Mouse (Mus musculus) cerebellum, adult (tissue): ENCODE measurements at regions not wholly inside any gene's neighbourhood (a gene's known extent, or its start where the extent isn't known, plus 50 kb on each side); places are given as distances from the start of the nearest gene placed in this dataset.

ENCODE experiments used
- ATAC-seq: cut with Nextera tagmentation; 2 replicates; pipeline ENCODE4 v1.9.2; 2017; ENCODE audit warnings: mild to moderate bottlenecking, moderate library complexity, mixed read lengths; ENCODE audit not compliant: insufficient number of reproducible peaks, low FRiP score, low TSS enrichment

GRCm38 (mm10) chr6:94413987-94414360 lies 86.2 kb upstream of the Slc25a26 start:
- peak; percentile 84 for ATAC-seq

DNA sequence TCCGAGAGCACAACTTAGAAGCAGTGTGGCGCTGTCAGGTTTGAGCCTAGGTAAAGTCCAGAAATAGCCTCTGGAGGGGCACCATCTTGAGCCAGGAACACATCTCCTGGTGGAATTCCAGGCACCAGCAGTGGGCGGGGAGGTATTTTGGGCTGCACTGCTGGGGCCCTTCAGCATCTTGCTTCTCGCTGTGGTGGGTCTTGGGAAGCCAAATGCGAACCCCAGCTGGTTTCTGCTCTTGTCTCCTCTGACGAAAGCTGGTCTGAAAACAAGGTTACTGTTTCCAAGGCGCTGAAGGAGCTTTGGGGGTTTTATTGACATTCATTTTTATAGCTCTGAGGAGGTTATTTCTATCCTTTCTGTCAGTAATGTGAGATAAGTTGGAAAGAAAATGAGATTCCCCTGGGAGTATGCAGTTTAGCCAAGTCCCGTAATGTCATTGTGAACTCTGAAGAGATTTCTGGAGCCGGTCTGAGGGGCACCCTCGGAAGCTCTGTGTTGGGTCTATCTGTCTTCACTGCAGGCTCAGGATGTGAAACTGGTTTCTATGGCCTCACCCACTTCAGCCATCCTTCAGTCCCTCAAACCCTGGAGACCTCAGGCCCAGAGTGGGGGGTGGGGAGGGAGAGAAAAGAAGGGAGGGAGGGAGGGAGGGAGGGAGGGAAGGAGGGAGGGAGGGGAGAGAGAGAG lies 86.7 kb upstream of the Slc25a26 start:
- ATAC-seq, result peak; percentile 49

DNA sequence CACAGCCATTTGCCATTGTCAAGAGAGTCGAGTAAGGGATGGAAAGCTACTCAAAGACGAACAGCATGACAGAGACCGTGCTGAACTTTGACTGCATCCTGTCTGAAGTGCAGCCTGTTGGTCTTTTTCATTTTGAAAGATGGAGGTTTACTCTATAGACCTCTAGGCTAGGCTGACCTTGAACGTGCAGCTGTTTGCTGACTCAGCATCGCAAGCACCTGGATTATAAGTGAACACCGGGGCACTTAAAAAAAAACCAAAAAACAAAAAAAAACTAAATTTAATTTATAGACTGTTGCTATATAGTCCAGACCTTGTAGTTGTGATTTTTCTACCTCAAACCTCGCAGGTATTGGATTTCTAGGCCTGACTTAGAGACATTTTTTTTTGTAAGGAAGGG lies 87.8 kb upstream of the Slc25a26 start:
- no peak for ATAC-seq

DNA sequence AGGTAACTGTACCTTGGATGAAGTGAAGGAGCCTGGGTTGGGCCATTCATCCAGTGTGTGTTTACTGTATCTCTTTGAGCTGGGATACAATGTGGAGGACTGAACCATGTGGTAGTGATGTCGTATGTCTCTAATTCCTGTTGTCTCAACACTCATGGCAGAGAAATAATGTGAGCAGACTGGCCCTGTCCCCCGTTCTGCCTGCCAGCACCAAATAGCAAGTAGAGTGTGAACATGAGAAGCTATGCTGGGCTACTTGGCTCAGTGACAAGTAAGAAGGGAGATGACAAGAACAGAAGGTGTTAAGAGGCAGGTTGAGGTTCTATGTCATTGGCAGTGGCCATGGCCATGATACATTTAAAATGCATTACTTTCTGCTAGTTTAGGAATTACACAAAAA lies 89.7 kb upstream of the Slc25a26 start:
- no peak for ATAC-seq

- peak; percentile 41; the same call in 1 of the 2 replicates for ATAC-seq
These were observed 91.1 kb upstream of the Slc25a26 start for GRCm38 (mm10) chr6:94408996-94409395.

- no peak for ATAC-seq
These were observed 92.4 kb upstream of the Slc25a26 start for GRCm38 (mm10) chr6:94407751-94408150.

GRCm38 (mm10) chr6:94405371-94406076 lies 94.6 kb upstream of the Slc25a26 start:
- ATAC-seq, result no peak

DNA sequence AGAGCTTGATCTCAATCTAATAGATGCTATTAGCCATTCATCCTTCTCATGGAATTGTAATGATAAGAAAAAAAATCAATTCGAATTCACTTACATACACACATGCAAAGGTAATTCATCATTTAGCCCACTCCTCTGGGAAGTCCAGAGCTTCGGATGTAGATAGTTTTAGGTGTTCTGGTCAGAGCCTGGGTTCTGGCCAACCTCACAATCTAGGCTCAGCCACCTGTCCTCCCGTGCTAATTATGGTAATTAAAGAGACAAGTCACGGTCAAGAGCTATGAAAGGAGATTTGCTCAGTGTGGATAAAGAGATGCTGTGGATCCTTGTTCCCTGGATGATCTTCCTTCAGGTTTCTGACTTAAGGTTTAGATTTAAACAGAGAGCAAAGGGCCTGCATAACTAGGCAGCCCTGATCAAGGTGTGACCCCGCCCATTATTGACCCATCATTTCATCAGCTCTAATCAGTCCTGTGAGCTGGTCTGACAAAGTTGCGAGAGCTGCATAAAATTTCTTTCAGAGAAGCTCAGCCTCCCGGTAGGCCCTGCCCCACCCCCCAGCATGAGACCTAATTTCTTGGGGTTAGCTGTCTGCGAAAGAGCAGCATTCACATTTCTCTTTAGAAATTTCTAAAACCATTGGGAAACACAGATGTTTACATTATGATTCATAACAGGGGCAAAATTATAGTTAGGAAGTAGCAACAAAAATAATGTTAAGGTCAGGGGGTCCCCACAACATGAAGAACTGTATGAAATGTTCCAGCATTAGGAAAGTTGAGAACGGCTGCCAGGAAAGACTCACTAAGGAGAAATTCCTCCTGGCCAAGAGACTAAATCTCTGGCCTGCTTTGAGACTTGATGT lies 98.3 kb upstream of the Slc25a26 start:
- ATAC-seq, result peak; percentile 43; the same call in 1 of the 2 replicates

GRCm38 (mm10) chr6:94401061-94401591 lies 99.0 kb upstream of the Slc25a26 start:
- ATAC-seq, result peak; percentile 43

- peak; percentile 67 for ATAC-seq
These were observed 99.6 kb upstream of the Slc25a26 start for GRCm38 (mm10) chr6:94400471-94401051.

- ATAC-seq, result no peak
These were observed 107.4 kb upstream of the Magi1 start for GRCm38 (mm10) chr6:94391134-94391533.

DNA sequence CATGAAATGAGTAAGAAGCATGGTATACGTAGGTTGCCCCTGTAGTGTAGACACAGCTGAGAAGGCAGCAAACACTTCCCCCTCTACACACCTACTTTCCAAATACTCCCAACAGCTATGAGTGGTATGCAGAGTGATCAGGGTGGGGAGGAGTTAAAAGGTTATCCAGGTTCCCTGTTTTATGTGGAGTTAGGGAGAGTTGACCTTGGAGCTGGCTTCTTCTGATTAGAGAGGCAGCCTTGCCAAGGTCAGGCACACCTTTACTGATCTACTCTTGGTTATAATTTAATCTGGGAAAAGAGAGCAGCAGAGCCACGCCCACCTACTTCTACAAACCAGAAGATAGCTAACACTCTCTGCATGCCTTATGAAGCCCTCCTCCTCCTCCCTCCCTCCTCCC lies 106.7 kb upstream of the Magi1 start:
- ATAC-seq, result no peak

DNA sequence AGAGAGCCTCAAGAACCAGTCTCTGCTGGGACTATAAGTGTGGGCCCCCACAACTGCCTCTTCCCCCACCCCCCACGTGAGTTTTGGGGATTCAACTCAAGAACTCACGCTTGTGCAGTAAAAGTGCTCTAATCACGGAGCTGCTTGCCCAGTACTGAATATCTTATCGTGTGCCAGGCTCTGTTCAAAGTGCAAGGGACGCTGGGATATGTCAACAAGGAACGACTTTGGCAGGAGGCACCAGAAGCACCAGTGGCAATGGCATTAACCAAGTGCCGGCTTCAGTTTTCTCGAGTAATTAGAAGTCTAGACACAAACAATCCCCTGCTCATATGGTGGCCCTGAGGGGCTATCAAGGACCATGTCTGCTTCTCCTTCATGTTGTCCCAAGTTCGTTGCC lies 106.0 kb upstream of the Magi1 start:
- no peak for ATAC-seq

DNA sequence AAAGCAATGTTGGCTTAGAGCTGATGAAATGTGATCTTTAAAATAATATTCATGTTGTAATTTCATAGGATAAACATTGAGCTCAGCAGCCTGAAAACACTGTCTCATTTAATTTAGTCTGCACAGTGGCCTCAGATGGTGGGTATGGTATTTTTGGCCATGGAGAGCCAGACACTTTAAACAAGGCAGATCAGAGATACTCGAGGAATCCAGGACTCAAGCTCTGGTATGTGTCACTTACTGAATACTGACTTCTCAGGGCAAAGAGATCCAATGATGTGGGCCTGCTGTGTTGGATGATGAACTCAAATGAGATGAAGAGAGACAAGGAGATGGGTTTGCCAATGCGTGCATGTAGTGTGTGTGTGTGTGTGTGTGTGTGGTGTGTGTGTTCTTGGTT lies 103.9 kb upstream of the Magi1 start:
- ATAC-seq, result no peak

DNA sequence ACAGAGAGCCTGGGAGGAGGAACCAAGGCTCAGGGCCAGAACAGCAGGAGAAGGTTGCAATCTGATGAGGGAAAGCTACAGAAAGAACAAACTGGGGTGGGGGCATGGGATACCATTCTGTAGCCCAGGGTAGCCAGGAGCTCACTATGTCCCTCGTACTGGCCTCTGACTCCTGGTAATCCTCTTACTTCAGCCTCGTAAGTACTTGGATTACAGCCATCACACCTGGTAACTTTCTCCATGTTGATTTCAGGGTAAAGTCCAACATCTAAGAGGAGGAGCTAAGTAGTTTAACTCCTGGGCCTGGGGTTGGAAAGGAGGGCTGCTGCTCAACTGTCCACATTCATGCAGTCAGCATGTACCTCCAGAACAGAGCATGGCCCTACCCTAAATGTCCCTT lies 101.8 kb upstream of the Magi1 start:
- no peak for ATAC-seq

GRCm38 (mm10) chr6:94369991-94370390 lies 86.3 kb upstream of the Magi1 start:
- no peak for ATAC-seq

DNA sequence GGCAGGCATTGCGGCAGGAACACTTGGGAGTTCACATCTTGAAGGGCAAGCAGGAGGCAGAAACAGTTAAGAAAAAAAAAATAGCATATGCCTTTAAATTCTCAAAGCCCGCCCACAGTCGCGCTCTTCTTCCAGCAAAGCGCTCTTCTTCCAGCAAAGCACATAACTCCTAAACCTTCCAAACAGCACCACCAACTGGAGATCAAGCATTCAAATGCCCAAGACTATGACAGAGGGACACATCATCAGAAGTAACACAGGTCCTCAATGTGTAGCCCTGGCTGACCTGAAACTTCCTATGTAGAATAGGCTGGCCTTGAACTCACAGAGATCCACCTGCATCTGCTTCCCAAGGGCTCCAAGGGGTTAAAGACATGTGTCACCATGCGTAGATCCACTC lies 80.2 kb upstream of the Magi1 start:
- no peak for ATAC-seq

- ATAC-seq, result no peak
These were observed 78.9 kb upstream of the Magi1 start for GRCm38 (mm10) chr6:94362626-94363025.

DNA sequence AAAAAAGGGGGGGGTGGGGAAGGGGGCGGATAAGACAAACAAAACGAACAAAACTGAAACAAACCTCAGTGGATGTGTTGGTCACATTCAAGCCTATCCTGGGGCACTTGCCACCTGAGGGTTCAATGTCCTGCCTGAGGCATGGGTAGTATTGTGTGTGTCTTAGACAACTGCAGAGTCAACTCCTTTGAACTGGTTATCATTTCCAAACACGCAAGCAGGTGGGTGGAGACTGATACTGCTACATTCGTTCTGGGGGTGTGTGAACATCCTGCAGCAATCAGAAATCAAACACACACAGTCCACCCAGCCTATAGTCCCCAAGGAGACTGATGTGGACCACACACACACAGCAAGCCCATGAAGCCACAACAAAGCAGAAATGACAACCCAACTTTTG lies 73.9 kb upstream of the Magi1 start:
- no peak for ATAC-seq

DNA sequence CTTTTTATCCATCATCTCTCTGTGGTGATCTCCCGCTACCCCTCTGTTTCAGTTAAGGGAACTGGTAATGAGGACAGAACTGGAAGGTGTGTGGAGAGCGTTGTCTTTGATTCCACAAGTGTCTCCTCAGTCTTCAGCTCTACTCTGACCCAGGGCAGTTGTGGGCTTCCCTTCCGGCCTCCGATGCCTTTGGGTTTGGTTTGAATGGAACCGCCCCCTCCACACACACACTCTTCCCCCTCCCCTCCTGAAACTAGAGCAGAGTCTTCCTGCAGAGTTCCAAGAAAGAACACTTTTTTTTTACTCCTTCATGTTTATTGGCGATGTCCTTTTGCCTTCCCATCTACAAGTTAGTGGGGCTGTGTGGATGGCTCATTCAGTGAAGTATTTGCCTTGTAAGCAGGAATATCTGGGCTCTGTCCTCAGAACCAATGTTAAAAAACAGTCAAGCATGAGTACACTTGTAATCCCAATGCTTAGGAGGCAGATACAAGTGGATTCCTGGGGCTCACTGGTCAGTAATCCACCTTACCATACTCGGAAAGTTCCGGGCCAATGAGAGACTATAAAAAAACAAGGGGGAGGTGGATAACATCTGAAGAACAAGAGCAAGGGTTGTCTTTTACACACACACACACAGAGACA lies 70.9 kb upstream of the Magi1 start:
- no peak for ATAC-seq
